Comparison of ENCODE assay signal across 8 mouse cellular contexts in the genomic region with DNA sequence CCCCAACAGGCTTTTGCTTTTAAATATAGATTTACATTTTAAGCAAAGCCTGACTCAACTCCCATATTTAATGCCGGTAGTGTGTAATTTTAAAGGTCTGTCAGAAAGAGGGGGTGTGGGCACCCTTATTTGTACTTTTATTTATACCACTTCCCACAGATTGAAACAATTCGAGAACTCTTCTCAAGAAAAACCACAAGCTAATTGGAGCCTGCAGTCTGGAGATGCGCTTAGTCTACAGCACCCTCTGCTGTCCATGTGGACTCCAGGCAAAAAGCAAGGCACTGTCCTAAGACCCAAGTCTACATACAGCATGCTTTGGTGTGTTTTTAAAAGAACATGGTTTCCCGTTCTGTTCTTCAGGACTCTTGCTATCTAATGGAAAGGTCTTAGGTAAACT. TPM values are rescaled to one million over a fixed set of nuclear protein-coding genes. Genes with fewer than 3 reads are reported as not detected.
DNase-seq lines count a peak whose midpoint lies in the region; ATAC-seq lines count a peak whose summit lies in the region.

No protein-coding gene starts in this region.

- 33% methylated on average over 4 of the region's 4 CpGs for WGBS in midbrain, embryonic 11.5 days

- no peak overlapping the region for H3K9ac ChIP-seq in midbrain, embryonic 11.5 days (ENCODE audit: low read length)

- H3K36me3 ChIP-seq in midbrain, embryonic 11.5 days (ENCODE audit: control insufficient read depth, insufficient read depth, low read length): no peaks in the 10 kb centered on the region

- H3K27me3 ChIP-seq in midbrain, embryonic 11.5 days (ENCODE audit: control insufficient read depth, insufficient read depth, low read length): no peaks in the 10 kb centered on the region

- no peak overlapping the region for H3K27ac ChIP-seq in midbrain, embryonic 11.5 days (ENCODE audit: low read depth, low read length)

- ATAC-seq in midbrain, embryonic 11.5 days (ENCODE audit: low FRiP score): peak; percentile 66; the same call in 1 of the 2 replicates

- peak; percentile 14 to 19 for DNase-seq in spleen, postnatal 36 days (ENCODE audit: low spot score in 2 of 2)
- no peak for DNase-seq in spleen, adult 12 weeks (ENCODE audit: low spot score)
- peak; percentile 82 to 83 for DNase-seq in cerebellum, postnatal 14 days
- DNase-seq in frontal cortex, postnatal 25 days (ENCODE audit: low spot score in 2 of 2): peak; percentile 19 to 55
- peak; percentile 74 for DNase-seq in induced T-regulatory cell, adult 2 months (ENCODE audit: low read depth)
- peak; percentile 67 to 81 for DNase-seq in left cerebral cortex, postnatal 10 days (ENCODE audit: extremely low spot score in 1 of 2, low spot score in 2 of 2)
- DNase-seq in midbrain, embryonic 11.5 days (ENCODE audit: low spot score, missing footprints): peak; percentile 88
- DNase-seq in skeletal muscle tissue, adult 2 months (ENCODE audit: low read depth, low spot score): peak; percentile 56

- H3K4me3 ChIP-seq in midbrain, embryonic 11.5 days (ENCODE audit: low read depth, low read length): no peak overlapping the region

- no peaks in the 10 kb centered on the region for H3K9me3 ChIP-seq in midbrain, embryonic 11.5 days (ENCODE audit: control insufficient read depth, low read length)

- intact Hi-C loops in left cerebral cortex, postnatal 10 days (cut with DNase I): loop anchor here (2.0 to 10.0 kb wide), 3 partner anchors 134 to 550 kb away; a partner anchor contains a TSS

- no peaks in the 10 kb centered on the region for H3K4me1 ChIP-seq in midbrain, embryonic 11.5 days (ENCODE audit: control insufficient read depth, insufficient read depth, low read length)

- H3K4me2 ChIP-seq in midbrain, embryonic 11.5 days: no peak overlapping the region

RNA-seq across cellular contexts. Expression of a gene that starts 17.3 kb away (rescaled TPM):
- total RNA-seq in left cerebral cortex, postnatal 10 days (2021): 10 to 100 TPM; 24.4 to 24.7 TPM
- 46.2 and 49.2 TPM in 2 replicates for polyA plus RNA-seq in midbrain, embryonic 11.5 days (2014; fragmentation: Nextera tagmentation; extraction: Ambion mirVana)

RNA-seq across cellular contexts. Expression of a gene that starts 30.5 kb away (rescaled TPM):
- total RNA-seq in left cerebral cortex, postnatal 10 days (2021): 1 to 10 TPM; 6.7 to 7.6 TPM
- 2.3 and 2.6 TPM in 2 replicates for polyA plus RNA-seq in midbrain, embryonic 11.5 days (2014; fragmentation: Nextera tagmentation; extraction: Ambion mirVana)
